Mouse (Mus musculus) forebrain, embryonic 16.5 days (tissue): ENCODE measurements at regions not wholly inside any gene's neighbourhood (a gene's known extent, or its start where the extent isn't known, plus 50 kb on each side); places are given as distances from the start of the nearest gene placed in this dataset.
A peak's percentile ranks its signal among the peaks of the same experiment; 100 is the strongest.
"Not testable (repeated sequence)": the region's sequence is repeated elsewhere in the genome, so short reads cannot be mapped to it uniquely, and the experiment has no call there.

Source experiments
- ATAC-seq: fragments of 200-750 bp; cut with Nextera tagmentation; 2 replicates; pipeline ENCODE4 v1.8.0; 2017; ENCODE audit warnings: mild to moderate bottlenecking, moderate library complexity
- H3K27ac ChIP-seq: fragments of 300-500 bp; sonication (generic); 2 replicates; pipeline ENCODE4 v1.5.1; 2014; ENCODE audit warnings: low read length, control low read depth
- H3K27me3 ChIP-seq: fragments of 300-500 bp; sonication (generic); replicated peaks from 2 replicates; pipeline ENCODE4 v1.6.1; 2014; ENCODE audit warnings: low read length; ENCODE audit not compliant: control insufficient read depth, insufficient read depth
- H3K36me3 ChIP-seq: fragments of 300-500 bp; sonication (generic); 2 replicates; pipeline ENCODE4 v1.6.1; 2014; ENCODE audit not compliant: control insufficient read depth, insufficient read depth
- H3K4me1 ChIP-seq: fragments of 300-500 bp; sonication (generic); replicated peaks from 2 replicates; pipeline ENCODE4 v1.6.1; 2014; ENCODE audit warnings: low read length; ENCODE audit not compliant: control insufficient read depth, insufficient read depth
- H3K4me2 ChIP-seq: fragments of 300-500 bp; sonication (generic); 2 replicates; pipeline ENCODE4 v1.6.1; 2014; ENCODE audit warnings: mild to moderate bottlenecking, low read length, control low read depth
- H3K4me3 ChIP-seq: fragments of 300-500 bp; sonication (generic); replicated peaks from 2 replicates; pipeline ENCODE4 v1.5.1; 2014; ENCODE audit warnings: mild to moderate bottlenecking, low read length, control low read depth
- H3K9ac ChIP-seq: fragments of 300-500 bp; sonication (generic); replicated peaks from 2 replicates; pipeline ENCODE4 v1.6.1; 2014; ENCODE audit warnings: low read depth, low read length, control low read depth
- H3K9me3 ChIP-seq: fragments of 300-500 bp; sonication (generic); 2 replicates; pipeline ENCODE4 v1.6.1; 2016; ENCODE audit warnings: low read length; ENCODE audit not compliant: control insufficient read depth
- WGBS: fragments of 180-500 bp; shearing (Covaris S2); extraction: QIAGEN DNeasy Blood & Tissue Kit; methylation state at CpG from one replicate; pipeline ENCODE4 v1.1.7; 2014; 5-methylcytosine and 5-hydroxymethylcytosine counted together

DNA sequence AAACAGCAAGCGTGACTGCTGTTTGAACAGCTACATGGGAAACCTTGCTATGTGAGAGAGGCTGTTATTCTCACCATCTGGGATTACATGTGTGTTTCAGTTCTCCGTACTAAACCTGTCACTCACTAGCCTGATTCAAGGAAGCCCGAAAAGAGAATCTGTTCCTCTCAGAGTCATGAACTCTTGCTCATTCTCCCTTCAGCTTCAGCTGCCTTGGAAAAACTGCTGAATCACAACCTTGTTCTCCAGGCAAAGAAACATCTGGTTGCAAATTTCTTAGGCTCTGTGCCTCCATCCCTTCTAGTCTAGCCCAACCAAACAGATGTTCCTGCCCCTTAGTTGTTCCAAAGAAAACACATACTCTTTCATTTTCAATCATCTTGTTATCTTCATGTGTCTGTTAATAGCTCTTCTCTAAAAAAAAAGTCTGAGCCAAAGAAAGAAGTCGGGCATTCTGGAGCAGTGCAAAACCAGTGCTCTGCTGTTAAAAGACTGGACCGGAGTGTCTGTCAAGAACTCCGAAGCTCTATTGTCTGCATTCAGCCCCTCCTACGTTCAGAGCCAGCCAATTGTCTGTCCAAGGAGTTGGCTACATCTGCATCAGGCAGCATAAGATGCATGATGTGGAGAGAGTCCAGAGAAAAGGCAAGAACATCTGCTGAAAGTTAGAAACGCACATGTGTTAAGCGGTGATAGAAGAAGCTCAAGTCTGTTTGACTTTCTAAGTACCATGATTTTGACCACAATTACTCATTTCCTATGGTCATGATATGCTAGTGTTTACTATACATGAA is 313.8 kb upstream of the Pkdcc start:
- Histone ChIP-seq H3K27ac (no peak overlapping the region; the same call in 1 of the 2 replicates), H3K4me2 (no peak overlapping the region), H3K36me3 (no peaks in the 10 kb centered on the region), H3K9ac (no peak overlapping the region), H3K27me3 (no peaks in the 10 kb centered on the region), H3K4me3 (no peak overlapping the region), H3K9me3 (no peaks in the 10 kb centered on the region), H3K4me1 (no peaks in the 10 kb centered on the region)
- WGBS: 57% methylated on average over 9 of the region's 9 CpGs
- 0 out of 2 replicates have a peak, but pooled peaks have one; percentile 49 for ATAC-seq

DNA sequence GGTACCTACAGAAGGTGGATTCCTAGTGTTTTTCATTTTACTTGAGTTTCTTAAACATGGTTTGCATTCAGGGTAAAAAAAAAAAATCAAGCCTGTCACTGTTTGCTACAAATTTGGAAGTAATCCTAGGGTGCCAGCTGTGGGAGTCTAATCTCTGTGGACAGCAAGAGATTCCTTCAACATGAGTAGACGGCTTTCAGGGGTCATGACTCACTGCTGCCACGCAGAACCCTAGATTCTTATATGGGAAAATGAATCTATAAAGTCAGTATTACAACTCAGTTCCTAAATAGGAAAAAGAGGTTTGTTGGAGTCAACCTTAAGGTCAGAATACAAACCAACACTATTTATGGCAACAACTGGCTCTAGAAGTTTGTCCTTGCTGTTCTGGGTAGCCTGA is 310.1 kb upstream of the Pkdcc start:
- Histone ChIP-seq H3K27ac (no peak overlapping the region), H3K4me3 (no peak overlapping the region), H3K4me1 (no peaks in the 10 kb centered on the region), H3K36me3 (no peaks in the 10 kb centered on the region), H3K27me3 (no peaks in the 10 kb centered on the region), H3K9ac (no peak overlapping the region), H3K4me2 (no peak overlapping the region), H3K9me3 (no peaks in the 10 kb centered on the region)
- ATAC-seq: no peak
- WGBS: 94% methylated on average over 2 of the region's 2 CpGs

DNA sequence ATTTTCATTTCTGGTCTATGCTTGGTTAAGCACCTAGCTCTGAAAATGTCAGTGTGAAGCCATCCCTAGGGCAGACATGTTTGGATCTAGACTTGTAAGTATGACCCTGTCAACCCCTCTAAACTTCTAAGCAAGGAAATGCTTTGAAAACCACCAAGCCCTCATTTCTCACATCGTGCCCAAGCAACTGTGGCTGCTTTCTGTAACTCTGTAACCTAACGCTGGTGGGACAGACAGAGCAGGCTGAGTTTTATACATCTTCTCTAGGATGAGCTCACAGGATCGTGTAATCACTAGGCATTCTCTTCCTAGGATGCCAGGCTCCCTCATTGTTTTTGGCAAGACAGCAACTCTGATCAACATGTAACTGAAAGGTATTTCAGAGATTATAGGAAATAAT is 309.6 kb upstream of the Pkdcc start:
- Histone ChIP-seq H3K4me1 (no peaks in the 10 kb centered on the region), H3K9ac (no peak overlapping the region), H3K27ac (no peak overlapping the region), H3K27me3 (no peaks in the 10 kb centered on the region), H3K9me3 (no peaks in the 10 kb centered on the region), H3K36me3 (no peaks in the 10 kb centered on the region), H3K4me3 (no peak overlapping the region), H3K4me2 (no peak overlapping the region)
- no peak for ATAC-seq
- WGBS: 87% methylated on average over 3 of the region's 3 CpGs

DNA sequence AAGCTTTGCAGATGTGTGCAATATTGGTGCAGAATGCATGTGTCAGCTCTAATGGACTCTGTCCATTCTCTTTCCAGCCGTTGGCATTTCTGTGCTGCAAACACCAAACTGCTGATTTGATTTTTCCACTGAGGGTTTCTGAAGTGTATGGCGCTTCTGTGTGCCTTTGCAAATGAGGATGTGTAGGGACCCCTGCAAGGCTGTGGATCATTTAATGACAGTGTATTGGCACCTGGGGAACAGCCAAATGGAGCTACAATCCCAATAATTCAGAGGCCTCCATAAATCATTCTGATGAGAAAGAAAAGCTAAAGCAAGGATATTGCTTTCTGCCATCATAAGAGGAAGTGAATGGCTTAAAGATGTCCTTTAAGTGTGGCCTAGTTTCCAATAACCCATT is 305.9 kb upstream of the Pkdcc start:
- no peak overlapping the region for H3K9ac ChIP-seq
- WGBS: 50% methylated on average over 2 of the region's 2 CpGs
- H3K27me3 ChIP-seq: no peaks in the 10 kb centered on the region
- no peaks in the 10 kb centered on the region for H3K36me3 ChIP-seq
- no peaks in the 10 kb centered on the region for H3K9me3 ChIP-seq
- no peak overlapping the region for H3K4me3 ChIP-seq
- no peak overlapping the region for H3K4me2 ChIP-seq
- ATAC-seq: no peak
- no peaks in the 10 kb centered on the region for H3K4me1 ChIP-seq
- no peak overlapping the region for H3K27ac ChIP-seq

- 89% methylated on average over 4 of the region's 4 CpGs for WGBS
These were observed 292.1 kb upstream of the Pkdcc start for GRCm38 (mm10) chr17:82922986-82923385.

DNA sequence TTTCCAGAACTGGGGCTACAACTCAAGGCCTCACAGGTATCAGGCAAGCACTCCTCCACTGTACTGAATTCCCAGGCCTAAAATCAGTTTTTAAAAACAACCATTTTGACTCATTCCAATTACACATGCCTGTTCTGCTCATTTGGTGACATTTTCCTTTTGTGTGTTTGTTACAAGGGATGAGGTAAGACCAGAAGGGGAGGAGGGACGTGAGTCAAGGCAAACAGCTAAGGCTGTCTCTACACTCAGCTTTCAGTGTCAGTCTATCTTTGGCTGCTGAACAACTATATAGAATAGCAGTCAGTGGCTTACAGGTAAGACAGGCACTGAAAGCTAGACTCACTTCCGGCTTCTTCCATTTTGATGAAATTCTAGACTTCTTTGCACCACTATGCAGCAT is 289.3 kb upstream of the Pkdcc start:
- Histone ChIP-seq H3K9ac (no peak overlapping the region), H3K4me2 (no peak overlapping the region), H3K9me3 (no peaks in the 10 kb centered on the region), H3K4me1 (peaks cover 4% of the 10 kb centered on the region), H3K4me3 (no peak overlapping the region), H3K36me3 (no peaks in the 10 kb centered on the region), H3K27me3 (no peaks in the 10 kb centered on the region), H3K27ac (no peak overlapping the region)
- ATAC-seq: no peak
- WGBS: 64% methylated on average over 2 of the region's 2 CpGs

More at GRCm38 (mm10) chr17:82922986-82923385, 292.1 kb upstream of the Pkdcc start:
- ATAC-seq, H3K27me3 ChIP-seq, H3K4me2 ChIP-seq, H3K4me3 ChIP-seq, H3K27ac ChIP-seq, H3K36me3 ChIP-seq, H3K4me1 ChIP-seq, H3K9me3 ChIP-seq, H3K9ac ChIP-seq: not testable (repeated sequence)

GRCm38 (mm10) chr17:82927681-82928080 is 287.4 kb upstream of the Pkdcc start:
- ATAC-seq: no peak
- Histone ChIP-seq H3K36me3 (no peaks in the 10 kb centered on the region), H3K9ac (no peak overlapping the region), H3K4me1 (peaks cover 4% of the 10 kb centered on the region), H3K27ac (no peak overlapping the region), H3K27me3 (no peaks in the 10 kb centered on the region), H3K9me3 (no peaks in the 10 kb centered on the region), H3K4me2 (no peak overlapping the region), H3K4me3 (no peak overlapping the region)
- 91% methylated on average over 3 of the region's 3 CpGs for WGBS

- no peak overlapping the region for H3K27ac ChIP-seq
- no peak overlapping the region for H3K4me3 ChIP-seq
- no peaks in the 10 kb centered on the region for H3K27me3 ChIP-seq
- H3K4me1 ChIP-seq: peaks cover 4% of the 10 kb centered on the region
- H3K9me3 ChIP-seq: no peaks in the 10 kb centered on the region
- H3K36me3 ChIP-seq: no peaks in the 10 kb centered on the region
- peak; percentile 75 for ATAC-seq
- H3K9ac ChIP-seq: no peak overlapping the region
- 8% methylated on average over 3 of the region's 3 CpGs for WGBS
- no peak overlapping the region for H3K4me2 ChIP-seq
These were observed 285.6 kb upstream of the Pkdcc start for GRCm38 (mm10) chr17:82929511-82929910.

- Histone ChIP-seq H3K27me3 (no peaks in the 10 kb centered on the region), H3K4me3 (no peak overlapping the region), H3K9ac (no peak overlapping the region), H3K4me2 (no peak overlapping the region), H3K4me1 (peaks cover 4% of the 10 kb centered on the region), H3K9me3 (no peaks in the 10 kb centered on the region), H3K27ac (no peak overlapping the region), H3K36me3 (no peaks in the 10 kb centered on the region)
- no peak for ATAC-seq
- 42% methylated on average over 1 of the region's 1 CpGs for WGBS
These were observed 284.4 kb upstream of the Pkdcc start for GRCm38 (mm10) chr17:82930738-82931137.

DNA sequence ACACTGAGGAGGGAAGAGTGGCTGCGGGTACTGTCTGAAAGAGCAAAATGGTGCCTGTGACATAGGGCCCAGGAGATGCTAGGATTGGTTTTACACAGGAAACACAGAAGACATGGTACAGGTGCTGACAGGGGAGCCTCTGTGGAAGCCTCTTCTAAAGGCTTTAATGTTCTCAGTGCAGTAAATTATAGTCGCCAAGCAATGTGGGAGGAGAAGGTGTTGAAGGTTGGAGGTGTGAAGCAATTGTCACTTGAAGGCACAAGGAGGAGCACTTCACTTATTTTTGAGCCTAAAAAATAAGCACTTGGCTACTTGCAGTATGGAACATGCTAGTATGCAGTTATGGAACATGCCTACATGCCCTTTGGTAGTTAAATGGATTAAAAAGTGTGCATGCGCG is 283.6 kb upstream of the Pkdcc start:
- no peaks in the 10 kb centered on the region for H3K27me3 ChIP-seq
- no peak overlapping the region for H3K4me3 ChIP-seq
- H3K4me1 ChIP-seq: peaks cover 4% of the 10 kb centered on the region
- ATAC-seq: no peak
- WGBS: 93% methylated on average over 4 of the region's 4 CpGs
- H3K36me3 ChIP-seq: no peaks in the 10 kb centered on the region
- no peaks in the 10 kb centered on the region for H3K9me3 ChIP-seq
- H3K27ac ChIP-seq: no peak overlapping the region
- H3K9ac ChIP-seq: no peak overlapping the region
- no peak overlapping the region for H3K4me2 ChIP-seq
